7 mouse cellular contexts compared by ENCODE assay signal in the genomic region with DNA sequence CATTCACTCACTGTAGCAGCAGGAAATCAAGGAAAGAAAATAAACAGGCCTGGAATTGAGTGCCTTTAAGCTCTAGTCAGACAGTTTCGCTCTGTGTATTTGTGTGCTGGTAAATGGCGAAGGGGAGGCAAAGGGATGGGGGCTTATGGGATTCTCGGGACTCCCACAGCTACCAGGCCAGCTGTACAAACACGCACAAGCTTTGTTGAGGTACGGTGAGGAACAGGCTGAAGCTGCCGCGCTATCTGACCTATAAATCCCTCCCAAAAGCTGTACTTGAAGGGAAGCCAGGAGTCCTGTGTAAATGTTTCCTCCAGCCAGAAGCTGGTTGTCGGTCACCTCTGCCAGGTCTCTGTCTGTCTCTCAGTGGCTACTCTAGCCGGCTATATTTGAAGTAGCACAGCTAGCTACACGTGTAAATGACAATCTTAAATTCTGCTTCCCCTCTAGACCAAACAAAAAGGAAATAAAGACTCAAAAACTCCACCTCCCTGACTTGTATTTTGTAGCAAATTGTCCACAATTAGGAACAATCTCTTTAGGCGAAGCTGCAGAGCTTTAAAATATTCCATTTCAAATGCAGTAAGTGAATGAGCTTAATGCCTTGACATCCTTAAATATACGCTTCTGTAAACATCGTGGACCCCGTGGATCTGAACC.
A peak's percentile ranks its signal among the peaks of the same experiment; 100 is the strongest.
DNase-seq lines count a peak whose midpoint lies in the region; ATAC-seq and TF ChIP-seq lines count a peak whose summit lies in the region.

No protein-coding gene starts in this region.

- peak overlapping the region; percentile 48 for H3K4me2 ChIP-seq in lung, embryonic 14.5 days
- peak overlapping the region; percentile 34; the same call in 1 of the 2 replicates for H3K4me2 ChIP-seq in forebrain, embryonic 12.5 days
- peak overlapping the region; percentile 35 for H3K4me2 ChIP-seq in hindbrain, embryonic 15.5 days

- H3K4me1 ChIP-seq in lung, embryonic 14.5 days (ENCODE audit: insufficient read depth) = no peaks in the 10 kb centered on the region
- peaks cover 4% of the 10 kb centered on the region; the same call in 1 of the 2 replicates for H3K4me1 ChIP-seq in forebrain, embryonic 12.5 days
- no peaks in the 10 kb centered on the region for H3K4me1 ChIP-seq in hindbrain, embryonic 15.5 days (replicated peaks)

- no peak overlapping the region for H3K4me3 ChIP-seq in lung, embryonic 14.5 days (ENCODE audit: low read depth, low read length)
- no peak overlapping the region for H3K4me3 ChIP-seq in forebrain, embryonic 12.5 days (replicated peaks)
- no peak overlapping the region for H3K4me3 ChIP-seq in hindbrain, embryonic 15.5 days

- no peaks in the 10 kb centered on the region for H3K27me3 ChIP-seq in lung, embryonic 14.5 days (ENCODE audit: insufficient read depth, low read length)
- no peaks in the 10 kb centered on the region for H3K27me3 ChIP-seq in forebrain, embryonic 12.5 days
- no peaks in the 10 kb centered on the region for H3K27me3 ChIP-seq in hindbrain, embryonic 15.5 days

- no peak overlapping the region for H3K9ac ChIP-seq in lung, embryonic 14.5 days
- H3K9ac ChIP-seq in forebrain, embryonic 12.5 days = no peak overlapping the region
- H3K9ac ChIP-seq in hindbrain, embryonic 15.5 days = peak overlapping the region; percentile 25; the same call in 1 of the 2 replicates

- no peak for ATAC-seq in lung, embryonic 14.5 days (ENCODE audit: insufficient read depth)
- ATAC-seq in forebrain, embryonic 12.5 days (ENCODE audit: low FRiP score) = peak; percentile 59
- ATAC-seq in hindbrain, embryonic 15.5 days (ENCODE audit: low FRiP score, low read depth) = 0 out of 2 replicates have a peak, but pooled peaks have one; percentile 27
- ATAC-seq in megakaryocyte, adult 5-6 weeks (ENCODE audit: poor library complexity, severe bottlenecking) = no peak

- WGBS in lung, embryonic 14.5 days = 13% methylated on average over 14 of the region's 14 CpGs
- WGBS in forebrain, embryonic 12.5 days = 33% methylated on average over 14 of the region's 14 CpGs
- 36% methylated on average over 14 of the region's 14 CpGs for WGBS in hindbrain, embryonic 15.5 days

- H3K9me3 ChIP-seq in lung, embryonic 14.5 days (ENCODE audit: low read depth, low read length) = no peaks in the 10 kb centered on the region
- H3K9me3 ChIP-seq in forebrain, embryonic 12.5 days = no peaks in the 10 kb centered on the region
- H3K9me3 ChIP-seq in hindbrain, embryonic 15.5 days = no peaks in the 10 kb centered on the region

- no peak for TF ChIP-seq CTCF in lung, embryonic 14.5 days (IDR thresholded peaks at IDR 0.05; ENCODE audit: low read depth)

- no peaks in the 10 kb centered on the region for H3K36me3 ChIP-seq in lung, embryonic 14.5 days (ENCODE audit: insufficient read depth)
- H3K36me3 ChIP-seq in forebrain, embryonic 12.5 days (replicated peaks) = no peaks in the 10 kb centered on the region
- no peaks in the 10 kb centered on the region for H3K36me3 ChIP-seq in hindbrain, embryonic 15.5 days

- peak overlapping the region; percentile 42; the same call in 1 of the 2 replicates for H3K27ac ChIP-seq in lung, embryonic 14.5 days (ENCODE audit: low read depth)
- no peak overlapping the region for H3K27ac ChIP-seq in forebrain, embryonic 12.5 days
- H3K27ac ChIP-seq in hindbrain, embryonic 15.5 days (replicated peaks) = no peak overlapping the region

- peak; percentile 36 for DNase-seq in lung, embryonic 14.5 days
- no peak for DNase-seq in lung, postnatal 4 days
- DNase-seq in right cerebral cortex, postnatal 25 days = peak; percentile 9
- DNase-seq in adrenal gland, postnatal 4 days (ENCODE audit: low spot score in 2 of 2) = no peak

Comparison
In these comparisons a context has a peak if more than half of its experiments do, and no peak if none do; other contexts are left out.
1. DNase-seq: peak in lung, embryonic 14.5 days (single experiment) and right cerebral cortex, postnatal 25 days (single experiment); none in lung, postnatal 4 days (0 of 2) and adrenal gland, postnatal 4 days (0 of 2).
2. ATAC-seq: peak in forebrain, embryonic 12.5 days (single experiment) and hindbrain, embryonic 15.5 days (single experiment); none in lung, embryonic 14.5 days (single experiment) and megakaryocyte, adult 5-6 weeks (single experiment).
3. Peak in every context shown above with its lines, with median percentiles within 50 percentile points of each other: H3K4me2 ChIP-seq.